Mouse (Mus musculus): ENCODE data around the gene Pfas. TPM values are rescaled to one million over a fixed set of nuclear protein-coding genes. Genes with fewer than 3 reads are reported as not detected.

Pfas gene
- polyA plus RNA-seq, 1 experiment from 2014 or later: 12.9 TPM

DNA sequence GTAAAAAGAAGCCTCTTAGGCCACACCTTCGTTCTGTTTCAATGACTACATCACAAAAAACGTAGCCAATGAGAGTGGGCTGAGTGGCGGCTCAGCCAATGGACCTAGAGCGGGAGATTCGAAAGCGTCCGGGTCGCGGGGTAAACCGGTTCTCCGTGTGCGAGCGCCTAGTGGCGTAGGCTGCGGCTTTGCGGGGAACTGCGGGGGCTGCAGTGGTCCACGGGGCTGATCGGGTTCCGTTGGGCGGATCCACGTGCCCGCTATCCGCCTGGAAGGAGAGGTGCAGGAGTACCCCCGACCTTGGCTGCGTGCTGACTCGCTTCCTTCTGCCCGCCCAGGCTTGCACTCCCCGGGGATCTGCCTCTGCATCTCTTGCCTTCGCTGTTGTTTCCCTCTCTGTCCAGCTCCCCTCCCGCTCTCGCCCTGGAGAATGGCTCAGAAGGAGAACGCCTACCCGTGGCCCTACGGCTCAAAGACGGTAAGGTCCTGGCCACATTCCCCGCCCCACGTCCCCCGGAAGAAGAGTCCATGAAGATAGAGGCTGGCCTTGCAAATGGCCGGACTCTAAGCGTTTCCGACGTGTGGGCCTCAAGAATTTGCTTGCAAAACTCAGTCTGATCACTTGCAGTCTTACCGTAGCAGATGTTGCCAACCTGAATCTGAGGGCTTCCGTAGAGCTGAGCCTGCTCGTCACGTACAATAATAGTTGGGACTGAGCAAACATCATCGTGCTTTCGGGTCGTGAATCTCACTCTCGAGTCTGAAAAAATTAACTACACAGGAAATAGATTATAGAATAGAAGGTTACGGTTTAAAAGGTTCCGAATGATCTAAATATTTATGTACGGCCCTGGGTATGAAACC, 37.5 kb upstream of the Pfas start, which contains the start of gene Aurkb:
TSS of gene Aurkb (plus strand) at position 117 of the 864 bp plus-strand sequence.
- Histone ChIP-seq H3K9ac (ENCODE audit: low read depth, low read length) (peak within 1 kb of the TSS; percentile 50), H3K27me3 (replicated peaks; ENCODE audit: control insufficient read depth, insufficient read depth, low read length) (no peaks in the 10 kb centered on the region), H3K9me3 (ENCODE audit: control insufficient read depth, low read length) (no peaks in the 10 kb centered on the region), H3K4me1 (ENCODE audit: control insufficient read depth, insufficient read depth, low read depth, low read length) (peaks cover 8% of the 10 kb centered on the region), H3K4me2 (ENCODE audit: low read length) (peak within 1 kb of the TSS; percentile 91), H3K36me3 (ENCODE audit: control insufficient read depth, insufficient read depth, low read length) (no peaks in the 10 kb centered on the region), H3K27ac (ENCODE audit: low read depth, low read length) (no peak within 1 kb of the TSS), H3K4me3 (ENCODE audit: low read length) (peak within 1 kb of the TSS; percentile 56)
- WGBS: under 1% methylated on average over 54 of the region's 54 CpGs
- ATAC-seq: peak; percentile 76

- Histone ChIP-seq H3K4me1 (ENCODE audit: control insufficient read depth, insufficient read depth, low read depth, low read length) (peaks cover 22% of the 10 kb centered on the region), H3K27me3 (replicated peaks; ENCODE audit: control insufficient read depth, insufficient read depth, low read length) (no peaks in the 10 kb centered on the region), H3K9ac (ENCODE audit: low read depth, low read length) (no peak overlapping the region), H3K36me3 (ENCODE audit: control insufficient read depth, insufficient read depth, low read length) (peaks cover 9% of the 10 kb centered on the region), H3K4me3 (ENCODE audit: low read length) (no peak overlapping the region), H3K4me2 (ENCODE audit: low read length) (no peak overlapping the region; the same call in 1 of the 2 replicates), H3K9me3 (ENCODE audit: control insufficient read depth, low read length) (no peaks in the 10 kb centered on the region), H3K27ac (ENCODE audit: low read depth, low read length) (no peak overlapping the region)
- no peak for ATAC-seq
- 75% methylated on average over 5 of the region's 5 CpGs for WGBS
These were observed 29.9 kb upstream of the Pfas start for GRCm38 (mm10) chr11:69038173-69038572.

- under 1% methylated on average over 34 of the region's 34 CpGs for WGBS
- peaks cover 22% of the 10 kb centered on the region for H3K4me1 ChIP-seq (ENCODE audit: control insufficient read depth, insufficient read depth, low read depth, low read length)
- H3K9ac ChIP-seq (ENCODE audit: low read depth, low read length): peak overlapping the region; percentile 76
- H3K27me3 ChIP-seq (replicated peaks; ENCODE audit: control insufficient read depth, insufficient read depth, low read length): no peaks in the 10 kb centered on the region
- peak overlapping the region; percentile 84 for H3K27ac ChIP-seq (ENCODE audit: low read depth, low read length)
- H3K9me3 ChIP-seq (ENCODE audit: control insufficient read depth, low read length): no peaks in the 10 kb centered on the region
- peaks cover 15% of the 10 kb centered on the region for H3K36me3 ChIP-seq (ENCODE audit: control insufficient read depth, insufficient read depth, low read length)
- H3K4me3 ChIP-seq (ENCODE audit: low read length): peak overlapping the region; percentile 65
- peak; percentile 25; the same call in 1 of the 2 replicates for ATAC-seq
- peak overlapping the region; percentile 62 for H3K4me2 ChIP-seq (ENCODE audit: low read length)
These were observed 29.2 kb upstream of the Pfas start for GRCm38 (mm10) chr11:69037231-69038061.

- peaks cover 22% of the 10 kb centered on the region for H3K4me1 ChIP-seq (ENCODE audit: control insufficient read depth, insufficient read depth, low read depth, low read length)
- peak overlapping the region; percentile 62 for H3K4me2 ChIP-seq (ENCODE audit: low read length)
- peaks cover 15% of the 10 kb centered on the region for H3K36me3 ChIP-seq (ENCODE audit: control insufficient read depth, insufficient read depth, low read length)
- no peaks in the 10 kb centered on the region for H3K27me3 ChIP-seq (replicated peaks; ENCODE audit: control insufficient read depth, insufficient read depth, low read length)
- no peaks in the 10 kb centered on the region for H3K9me3 ChIP-seq (ENCODE audit: control insufficient read depth, low read length)
- H3K27ac ChIP-seq (ENCODE audit: low read depth, low read length): peak overlapping the region; percentile 84
- ATAC-seq: peak; percentile 28; the same call in 1 of the 2 replicates
- WGBS: 9% methylated on average over 20 of the region's 20 CpGs
- H3K4me3 ChIP-seq (ENCODE audit: low read length): peak overlapping the region; percentile 65
- peak overlapping the region; percentile 76 for H3K9ac ChIP-seq (ENCODE audit: low read depth, low read length)
These were observed 28.4 kb upstream of the Pfas start for GRCm38 (mm10) chr11:69036486-69037230.

- Histone ChIP-seq H3K4me1 (ENCODE audit: control insufficient read depth, insufficient read depth, low read depth, low read length) (peaks cover 22% of the 10 kb centered on the region), H3K9ac (ENCODE audit: low read depth, low read length) (peak overlapping the region; percentile 21; the same call in 1 of the 2 replicates), H3K27ac (ENCODE audit: low read depth, low read length) (peak overlapping the region; percentile 73), H3K4me3 (ENCODE audit: low read length) (peak overlapping the region; percentile 10; the same call in 1 of the 2 replicates), H3K27me3 (replicated peaks; ENCODE audit: control insufficient read depth, insufficient read depth, low read length) (no peaks in the 10 kb centered on the region), H3K36me3 (ENCODE audit: control insufficient read depth, insufficient read depth, low read length) (peaks cover 19% of the 10 kb centered on the region), H3K9me3 (ENCODE audit: control insufficient read depth, low read length) (no peaks in the 10 kb centered on the region), H3K4me2 (ENCODE audit: low read length) (peak overlapping the region; percentile 62)
- ATAC-seq: peak; percentile 21; the same call in 1 of the 2 replicates
- WGBS: 5% methylated on average over 8 of the region's 8 CpGs
These were observed 27.6 kb upstream of the Pfas start for GRCm38 (mm10) chr11:69035849-69036248.

DNA sequence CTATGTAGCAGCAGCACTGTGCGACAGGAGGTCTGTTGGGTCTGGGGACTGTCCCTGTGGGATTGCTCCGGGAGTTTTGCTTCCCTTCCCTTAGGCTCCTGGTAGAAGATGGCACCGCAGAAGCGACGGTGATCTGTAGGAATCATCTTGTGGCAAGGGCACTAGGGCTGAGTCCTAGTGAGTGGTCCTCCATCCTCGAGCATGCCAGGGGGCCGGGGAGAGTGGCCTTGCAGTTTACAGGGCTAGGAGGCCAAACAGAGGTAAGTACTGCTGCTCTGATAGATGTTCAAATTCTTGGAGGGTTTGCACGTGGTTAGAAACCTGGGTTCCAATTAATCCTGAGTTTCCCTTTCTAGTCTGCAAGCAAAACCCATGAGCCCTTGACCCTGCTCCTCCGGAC, 27.2 kb upstream of the Pfas start:
- Histone ChIP-seq H3K4me2 (ENCODE audit: low read length) (peak overlapping the region; percentile 62), H3K4me3 (ENCODE audit: low read length) (0 out of 2 replicates have a peak overlapping the region, but pooled peaks have one; percentile 10), H3K4me1 (ENCODE audit: control insufficient read depth, insufficient read depth, low read depth, low read length) (peaks cover 22% of the 10 kb centered on the region), H3K9me3 (ENCODE audit: control insufficient read depth, low read length) (no peaks in the 10 kb centered on the region), H3K9ac (ENCODE audit: low read depth, low read length) (peak overlapping the region; percentile 21; the same call in 1 of the 2 replicates), H3K27me3 (replicated peaks; ENCODE audit: control insufficient read depth, insufficient read depth, low read length) (no peaks in the 10 kb centered on the region), H3K27ac (ENCODE audit: low read depth, low read length) (peak overlapping the region; percentile 63), H3K36me3 (ENCODE audit: control insufficient read depth, insufficient read depth, low read length) (peaks cover 19% of the 10 kb centered on the region)
- 82% methylated on average over 9 of the region's 9 CpGs for WGBS
- no peak for ATAC-seq

GRCm38 (mm10) chr11:69034585-69034984, 26.3 kb upstream of the Pfas start:
- no peak overlapping the region for H3K27ac ChIP-seq (ENCODE audit: low read depth, low read length)
- 93% methylated on average over 3 of the region's 3 CpGs for WGBS
- H3K27me3 ChIP-seq (replicated peaks; ENCODE audit: control insufficient read depth, insufficient read depth, low read length): no peaks in the 10 kb centered on the region
- H3K4me2 ChIP-seq (ENCODE audit: low read length): no peak overlapping the region
- no peak for ATAC-seq
- no peak overlapping the region for H3K9ac ChIP-seq (ENCODE audit: low read depth, low read length)
- peaks cover 22% of the 10 kb centered on the region for H3K4me1 ChIP-seq (ENCODE audit: control insufficient read depth, insufficient read depth, low read depth, low read length)
- no peak overlapping the region for H3K4me3 ChIP-seq (ENCODE audit: low read length)
- H3K9me3 ChIP-seq (ENCODE audit: control insufficient read depth, low read length): no peaks in the 10 kb centered on the region
- peaks cover 19% of the 10 kb centered on the region for H3K36me3 ChIP-seq (ENCODE audit: control insufficient read depth, insufficient read depth, low read length)

DNA sequence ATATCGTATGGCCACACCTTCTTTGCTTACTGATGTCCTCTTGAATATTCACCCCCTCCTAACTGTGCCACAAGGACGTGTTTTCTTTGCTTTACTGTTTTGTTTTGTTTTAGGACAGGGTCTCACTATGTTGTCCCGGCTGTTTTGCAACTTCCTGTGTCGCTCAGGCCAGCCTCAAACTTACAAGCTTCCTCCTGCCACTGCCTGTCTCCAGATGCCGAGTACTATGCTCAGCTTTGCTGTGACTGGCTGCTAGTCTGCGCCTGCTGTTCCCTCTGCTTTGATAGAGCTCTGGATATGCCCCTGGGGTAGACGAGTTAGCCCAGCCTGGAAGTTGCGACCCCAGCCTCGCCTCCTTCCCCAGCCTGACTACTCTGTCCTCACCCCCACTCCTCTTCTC, 25.3 kb upstream of the Pfas start:
- Histone ChIP-seq H3K4me2 (ENCODE audit: low read length) (no peak overlapping the region), H3K27me3 (replicated peaks; ENCODE audit: control insufficient read depth, insufficient read depth, low read length) (no peaks in the 10 kb centered on the region), H3K4me1 (ENCODE audit: control insufficient read depth, insufficient read depth, low read depth, low read length) (peaks cover 14% of the 10 kb centered on the region), H3K9me3 (ENCODE audit: control insufficient read depth, low read length) (no peaks in the 10 kb centered on the region), H3K4me3 (ENCODE audit: low read length) (no peak overlapping the region), H3K27ac (ENCODE audit: low read depth, low read length) (no peak overlapping the region), H3K36me3 (ENCODE audit: control insufficient read depth, insufficient read depth, low read length) (peaks cover 19% of the 10 kb centered on the region), H3K9ac (ENCODE audit: low read depth, low read length) (no peak overlapping the region)
- WGBS: 87% methylated on average over 9 of the region's 9 CpGs
- ATAC-seq: no peak

Measured in hindbrain, embryonic 16.5 days (tissue).